In the genomic region with DNA sequence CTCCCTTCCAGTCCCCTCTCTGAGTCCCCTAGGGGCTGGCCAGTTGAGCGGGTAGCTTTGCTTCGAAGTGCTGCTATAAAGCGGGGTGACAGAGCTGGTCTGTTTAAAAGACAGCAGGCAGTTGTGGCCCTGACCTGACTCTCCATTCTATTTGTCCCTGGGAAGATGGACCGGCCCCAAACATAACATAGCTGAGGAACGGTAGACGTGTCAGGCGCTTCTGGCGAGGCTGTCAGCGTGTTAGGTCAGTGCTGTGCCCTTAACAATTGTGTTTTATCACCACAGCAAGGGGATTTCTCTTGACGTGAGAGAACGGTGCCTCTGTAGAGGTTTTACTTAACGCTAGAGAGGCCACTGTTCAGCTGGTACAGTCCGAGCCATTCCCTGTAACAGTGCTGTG, we compare ENCODE assay signal across 22 mouse cellular contexts.
DNase-seq lines count a peak whose midpoint lies in the region; ATAC-seq and TF ChIP-seq lines count a peak whose summit lies in the region.
"Had no signal": no experiment of that assay in that cellular context is flagged by ENCODE, and none has a peak within 500 bp of the region (broad histone marks: within the 10 kb centered on the region; RNA-seq: fewer than 3 reads in every experiment).

No protein-coding gene starts in this region.

- peak; percentile 53 for ATAC-seq in heart, embryonic 15.5 days (replicated peaks; ENCODE audit: insufficient number of reproducible peaks, insufficient read depth, low FRiP score, low read depth)
- ATAC-seq: CD4-positive, CD25-positive, alpha-beta regulatory T cell, adult 4 months; forebrain, embryonic 16.5 days; midbrain, embryonic 15.5 days had no signal

- H3K27ac ChIP-seq in heart, embryonic 15.5 days: no peak overlapping the region
- H3K27ac ChIP-seq in heart, adult 2 months: no peak overlapping the region
- H3K27ac ChIP-seq: forebrain, embryonic 10.5 days; liver, embryonic 13.5 days; midbrain, embryonic 15.5 days; neural tube, embryonic 12.5 days had no signal

- WGBS in heart, embryonic 15.5 days: 29% methylated on average over 13 of the region's 13 CpGs
- WGBS in heart, adult 2 months: 42% methylated on average over 13 of the region's 13 CpGs

- H3K27me3 ChIP-seq in heart, embryonic 15.5 days: no peaks in the 10 kb centered on the region
- H3K27me3 ChIP-seq in heart, adult 2 months (ENCODE audit: control insufficient read depth, insufficient read depth, low read length): no peaks in the 10 kb centered on the region
- H3K27me3 ChIP-seq: liver, embryonic 13.5 days; midbrain, embryonic 15.5 days; neural tube, embryonic 12.5 days had no signal

- TF ChIP-seq POLR2A in heart, adult 2 months (IDR thresholded peaks at IDR 0.05; ENCODE audit: insufficient read depth, low read depth, low read length): no peak

- intact Hi-C loops in heart, adult 2 months (cut with DNase I): no loop called here

- TF ChIP-seq CTCF in heart, adult 2 months (IDR thresholded peaks at IDR 0.05): no peak

- H3K36me3 ChIP-seq in heart, embryonic 15.5 days: no peaks in the 10 kb centered on the region
- H3K36me3 ChIP-seq in heart, adult 2 months (ENCODE audit: control insufficient read depth, insufficient read depth, low read length): no peaks in the 10 kb centered on the region
- H3K36me3 ChIP-seq: forebrain, embryonic 10.5 days; liver, embryonic 13.5 days; midbrain, embryonic 15.5 days; neural tube, embryonic 12.5 days had no signal

- no peak for TF ChIP-seq EP300 in heart, adult 2 months (IDR thresholded peaks at IDR 0.05; ENCODE audit: insufficient read depth, low read depth, low read length)

- peak overlapping the region; percentile 21; the same call in 1 of the 2 replicates for H3K4me2 ChIP-seq in heart, embryonic 15.5 days
- H3K4me2 ChIP-seq: liver, embryonic 13.5 days; midbrain, embryonic 15.5 days; neural tube, embryonic 12.5 days had no signal

- H3K4me1 ChIP-seq in heart, embryonic 15.5 days (replicated peaks): peaks cover 18% of the 10 kb centered on the region; the same call in 1 of the 2 replicates
- H3K4me1 ChIP-seq in heart, adult 2 months (ENCODE audit: control insufficient read depth, insufficient read depth, low read length): no peaks in the 10 kb centered on the region; the same call in 1 of the 2 replicates
- H3K4me1 ChIP-seq: liver, embryonic 13.5 days; megakaryocyte, embryonic 14.5 days; neural tube, embryonic 12.5 days had no signal

- H3K79me2 ChIP-seq in heart, adult 2 months (replicated peaks; ENCODE audit: control insufficient read depth, insufficient read depth, low read length): no peaks in the 10 kb centered on the region

- peak; percentile 81 for DNase-seq in heart, adult 11 months
- no peak for DNase-seq in heart, adult 18-20 months
- no peak for DNase-seq in heart, adult 2 months
- peak; percentile 63 for DNase-seq in adrenal gland, adult 2 months
- peak; percentile 9 for DNase-seq in adrenal gland, postnatal 25 days
- no peak for DNase-seq in frontal cortex, postnatal 25 days (ENCODE audit: low spot score in 2 of 2)
- DNase-seq in lung, postnatal 10 days: no peak
- DNase-seq: cerebellum, adult 11 months; cerebellum, adult 9-11 months; gastrocnemius, postnatal 14 days; kidney, adult 11 months; layer of hippocampus, adult 9-11 months; liver, embryonic 13.5 days; lung, adult 2 months; thymus, postnatal 36 days had no signal

- H3K9me3 ChIP-seq in heart, embryonic 15.5 days (replicated peaks): no peaks in the 10 kb centered on the region
- H3K9me3 ChIP-seq: forebrain, embryonic 10.5 days; liver, embryonic 13.5 days; megakaryocyte, embryonic 14.5 days; midbrain, embryonic 15.5 days; neural tube, embryonic 12.5 days had no signal

- no peak overlapping the region for H3K4me3 ChIP-seq in heart, embryonic 15.5 days
- no peak overlapping the region for H3K4me3 ChIP-seq in heart, adult 2 months
- H3K4me3 ChIP-seq: forebrain, embryonic 10.5 days; liver, embryonic 13.5 days; megakaryocyte, embryonic 14.5 days; midbrain, embryonic 15.5 days; neural tube, embryonic 12.5 days had no signal

- no peak overlapping the region for H3K9ac ChIP-seq in heart, embryonic 15.5 days
- H3K9ac ChIP-seq in heart, adult 2 months (ENCODE audit: low read depth, low read length): no peak overlapping the region
- H3K9ac ChIP-seq: liver, embryonic 13.5 days; midbrain, embryonic 15.5 days; neural tube, embryonic 12.5 days had no signal

Comparison
In these comparisons a context has a peak if more than half of its experiments do, and no peak if none do; other contexts are left out.
1. DNase-seq: peak in heart, adult 11 months (single experiment), adrenal gland, adult 2 months (single experiment) and adrenal gland, postnatal 25 days (single experiment); none in heart, adult 18-20 months (0 of 2), heart, adult 2 months (0 of 2), frontal cortex, postnatal 25 days (0 of 2) and lung, postnatal 10 days (single experiment).